Mouse (Mus musculus): ENCODE results near the gene Ier3. TPM values are rescaled to one million over a fixed set of nuclear protein-coding genes. Genes with fewer than 3 reads are reported as not detected.

Ier3 gene
- total RNA-seq, 2 experiments from 2014 or later: 5.2 to 6.0 TPM

DNA sequence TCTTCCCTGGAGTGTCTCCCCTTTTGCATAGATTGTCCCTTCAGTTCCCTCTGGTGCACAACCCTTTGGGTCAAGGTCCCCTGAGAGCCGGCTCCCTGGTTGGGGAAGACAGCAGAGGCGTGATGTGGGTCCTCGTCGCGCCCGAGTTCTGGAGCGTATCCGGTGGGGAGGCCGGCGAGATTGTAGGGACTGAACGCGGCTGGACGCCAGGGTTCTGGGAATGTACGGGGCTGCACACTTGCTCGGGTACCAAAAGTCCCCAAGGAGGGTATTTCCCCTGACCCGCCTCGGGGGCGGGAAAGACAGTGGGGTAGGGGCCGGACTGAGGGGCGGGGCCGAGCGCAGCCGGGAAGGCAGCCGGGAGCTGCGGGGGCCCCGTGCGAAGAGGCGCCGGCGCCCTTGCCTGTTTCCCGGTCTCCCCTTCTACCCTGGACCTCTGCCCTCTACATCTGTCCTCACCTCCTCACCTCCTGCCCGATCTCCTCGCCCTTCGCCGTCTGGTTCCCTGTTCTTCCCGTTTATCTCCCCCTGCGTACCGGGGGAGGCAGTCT lies 44.9 kb downstream of the Ier3 start:
- no peak for DNase-seq (ENCODE audit: low spot score in 2 of 2)

GRCm38 (mm10) chr17:35866911-35867890 lies 45.7 kb downstream of the Ier3 start:
- DNase-seq (ENCODE audit: low spot score in 2 of 2): no peak

DNA sequence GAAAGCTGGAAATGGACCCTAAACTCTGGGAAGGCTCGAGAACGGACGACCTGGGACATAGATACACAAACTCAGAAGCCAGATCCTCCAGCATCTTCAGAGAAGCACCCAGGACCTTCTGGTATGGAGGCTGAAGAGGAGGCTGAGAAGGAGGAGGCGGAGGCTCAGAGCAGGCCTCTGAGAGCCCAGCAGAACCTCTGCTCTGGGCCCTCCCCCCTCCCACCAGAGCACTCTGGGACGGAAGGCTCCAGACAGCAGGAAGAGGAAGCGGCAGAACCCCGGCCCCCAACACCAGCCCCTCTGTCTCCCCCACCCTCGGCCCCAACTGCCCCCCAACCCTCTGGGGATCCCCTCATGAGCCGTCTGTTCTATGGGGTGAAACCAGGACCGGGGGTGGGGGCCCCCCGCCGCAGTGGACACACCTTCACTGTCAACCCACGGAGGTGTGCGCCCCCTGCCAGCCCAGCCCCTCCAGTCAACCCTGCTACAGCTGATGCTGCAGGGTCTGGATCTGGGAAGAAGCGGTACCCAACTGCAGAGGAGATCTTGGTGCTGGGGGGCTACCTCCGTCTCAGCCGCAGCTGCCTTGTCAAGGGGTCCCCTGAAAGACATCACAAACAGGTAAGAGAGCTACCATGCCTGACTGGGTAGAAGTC lies 46.8 kb downstream of the Ier3 start:
- DNase-seq (ENCODE audit: low spot score in 2 of 2): no peak

DNA sequence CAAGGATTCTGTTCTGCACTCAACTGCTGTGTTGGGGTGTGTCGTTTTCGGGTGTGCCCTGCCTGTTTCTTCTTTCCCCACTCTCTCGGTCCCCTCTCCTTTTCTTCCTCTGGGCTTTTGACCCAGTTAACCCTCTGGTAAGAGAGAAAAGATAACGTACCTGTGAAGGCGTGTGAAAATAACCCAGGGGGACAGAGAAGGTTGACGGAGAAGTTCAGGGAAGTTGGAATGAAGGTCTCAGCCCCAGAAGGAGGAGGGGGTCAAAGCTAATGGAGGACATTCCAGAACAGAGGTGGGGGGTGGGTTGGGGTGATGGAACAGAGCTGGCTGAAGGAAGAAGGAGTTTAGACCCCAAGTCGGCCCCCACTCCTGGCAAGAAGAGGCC lies 47.5 kb downstream of the Ier3 start:
- DNase-seq (ENCODE audit: low spot score in 2 of 2): no peak

- no peak for DNase-seq (ENCODE audit: low spot score in 2 of 2)
Observed at GRCm38 (mm10) chr17:35869346-35870067, 48.0 kb downstream of the Ier3 start.

DNA sequence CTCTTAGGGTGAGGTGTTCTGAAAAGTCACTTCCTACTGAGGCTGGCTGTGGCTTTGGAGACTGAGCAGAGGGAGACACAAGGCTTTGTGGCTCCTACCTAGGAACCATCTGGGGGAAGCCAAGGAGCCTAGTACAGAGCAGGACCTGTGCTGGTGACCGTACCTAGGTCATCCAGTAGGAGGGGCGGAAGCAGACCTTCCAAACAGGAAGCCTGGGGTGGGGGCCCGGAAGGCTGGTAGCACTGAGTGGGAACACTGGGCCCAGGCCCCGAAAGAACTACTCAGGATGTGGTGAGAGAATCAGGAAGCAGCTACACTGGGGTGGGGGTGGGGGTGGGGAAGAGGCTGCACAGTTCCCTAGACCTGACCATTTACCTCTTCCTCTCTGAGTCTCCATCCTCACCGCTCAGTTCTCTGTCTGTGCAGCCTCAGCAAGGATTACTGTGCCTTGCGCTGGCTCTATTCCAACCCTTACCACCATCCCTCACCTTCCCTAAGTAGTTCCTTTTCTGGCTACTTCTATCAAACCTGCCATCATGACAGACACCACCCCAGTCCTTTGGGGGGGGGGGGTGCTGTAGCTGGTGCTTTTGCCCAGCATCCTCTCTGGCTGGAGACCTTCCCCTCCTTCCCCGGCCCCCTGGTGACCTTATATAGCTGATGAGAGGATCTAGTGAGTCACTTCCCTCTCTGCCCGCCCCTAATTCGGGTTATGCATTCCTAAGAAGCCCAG lies 48.8 kb downstream of the Ier3 start:
- DNase-seq (ENCODE audit: low spot score in 2 of 2): no peak

- no peak for DNase-seq (ENCODE audit: low spot score in 2 of 2)
Observed at GRCm38 (mm10) chr17:35870884-35871696, 49.6 kb downstream of the Ier3 start.

Small RNA genes within 50 kb of the gene (microRNA-seq; reads per million reads assigned to microRNA genes)
- gene Gm28033: 0 to 0.59 reads per million in 2 experiments

Other genes with a start within 250 kb of the Ier3 start
- not detected for gene Sfta2, start 220.1 kb upstream of the Ier3 start, total RNA-seq (2021)
- not detected for gene Gm9573, start 195.0 kb upstream of the Ier3 start, total RNA-seq (2021)
- gene Mucl3, start 178.0 kb upstream of the Ier3 start, total RNA-seq (2021): not detected
- gene Vars2, start 154.1 kb upstream of the Ier3 start, total RNA-seq (2021): 10 to 100 TPM; 35.9 to 37.4 TPM
- 10 to 100 TPM; 33.3 to 34.5 TPM for gene Gtf2h4, start 147.9 kb upstream of the Ier3 start, total RNA-seq (2021)
- gene Ddr1, start 117.1 kb upstream of the Ier3 start, total RNA-seq (2021): 10 to 100 TPM; 59.0 to 59.7 TPM
- 100 to 1,000 TPM; 122 to 131 TPM for gene Flot1, start 1.5 kb downstream of the Ier3 start, total RNA-seq (2021)
- 100 to 1,000 TPM; 326 to 341 TPM for gene Tubb5, start 16.6 kb downstream of the Ier3 start, total RNA-seq (2021)
- 10 to 100 TPM; 17.2 to 18.5 TPM for gene Mdc1, start 19.8 kb downstream of the Ier3 start, total RNA-seq (2021)
- 1 to 10 TPM; 1.6 to 1.9 TPM for gene Nrm, start 39.6 kb downstream of the Ier3 start, total RNA-seq (2021)
- gene Ppp1r18, start 43.9 kb downstream of the Ier3 start, total RNA-seq (2021): 1 to 10 TPM; 7.1 to 7.6 TPM
- gene Dhx16, start 58.1 kb downstream of the Ier3 start, total RNA-seq (2021): 10 to 100 TPM; 25.0 to 30.2 TPM
- gene 2310061I04Rik, start 75.7 kb downstream of the Ier3 start, total RNA-seq (2021): 10 to 100 TPM; 52.9 to 56.7 TPM
- gene Atat1, start 88.4 kb downstream of the Ier3 start, total RNA-seq (2021): 10 to 100 TPM; 51.0 to 59.0 TPM
- 10 to 100 TPM; 37.8 to 44.3 TPM for gene Mrps18b, start 94.7 kb downstream of the Ier3 start, total RNA-seq (2021)
- 10 to 100 TPM; 66.5 to 72.5 TPM for gene Ppp1r10, start 94.8 kb downstream of the Ier3 start, total RNA-seq (2021)
- gene Abcf1, start 148.1 kb downstream of the Ier3 start, total RNA-seq (2021): 10 to 100 TPM; 65.0 to 73.2 TPM
- gene Gnl1, start 158.2 kb downstream of the Ier3 start, total RNA-seq (2021): 100 to 1,000 TPM; 147 to 150 TPM
- 10 to 100 TPM; 39.8 to 41.6 TPM for gene Prr3, start 158.6 kb downstream of the Ier3 start, total RNA-seq (2021)
- 1 to 10 TPM; 1.1 to 1.2 TPM for gene H2-T24, start 198.9 kb downstream of the Ier3 start, total RNA-seq (2021)
- 1 to 10 TPM; 5.4 to 5.9 TPM for gene H2-T23, start 211.2 kb downstream of the Ier3 start, total RNA-seq (2021)
- 10 to 100 TPM; 13.9 to 15.2 TPM for gene H2-T22, start 221.1 kb downstream of the Ier3 start, total RNA-seq (2021)
- not detected for gene Gm6034, start 221.3 kb downstream of the Ier3 start, total RNA-seq (2021)
- 1 to 10 TPM in 1 of 2 experiments, under 1 TPM in 1; 0.89 to 1.6 TPM for gene Gm11127, start 236.7 kb downstream of the Ier3 start, total RNA-seq (2021)

All from layer of hippocampus, adult 18-20 months (tissue).